Mouse (Mus musculus) neural tube, embryonic 13.5 days (tissue): ENCODE measurements around the gene Npat. TPM values are rescaled to one million over a fixed set of nuclear protein-coding genes. Genes with fewer than 3 reads are reported as not detected.

ENCODE experiments used
- ATAC-seq: fragments of 200-750 bp; cut with Nextera tagmentation; 2 replicates; pipeline ENCODE4 v1.8.0; 2017; ENCODE audit warnings: low read depth, mild to moderate bottlenecking, moderate TSS enrichment, moderate library complexity
- H3K27ac ChIP-seq: fragments of 300-500 bp; sonication (generic); replicated peaks from 2 replicates; pipeline ENCODE4 v1.5.1; 2015; ENCODE audit warnings: moderate library complexity, mild to moderate bottlenecking, inconsistent platforms
- H3K27me3 ChIP-seq: fragments of 300-500 bp; sonication (generic); 2 replicates; pipeline ENCODE4 v1.6.1; 2015; ENCODE audit warnings: mild to moderate bottlenecking, inconsistent platforms
- H3K36me3 ChIP-seq: fragments of 300-500 bp; sonication (generic); 2 replicates; pipeline ENCODE4 v1.6.1; 2015; ENCODE audit warnings: mild to moderate bottlenecking, inconsistent platforms
- H3K4me1 ChIP-seq: fragments of 300-500 bp; sonication (generic); replicated peaks from 2 replicates; pipeline ENCODE4 v1.6.1; 2015; ENCODE audit warnings: inconsistent platforms
- H3K4me2 ChIP-seq: fragments of 300-500 bp; sonication (generic); 2 replicates; pipeline ENCODE4 v1.6.1; 2015; ENCODE audit warnings: inconsistent platforms, mild to moderate bottlenecking, moderate library complexity
- H3K4me3 ChIP-seq: fragments of 300-500 bp; sonication (generic); 2 replicates; pipeline ENCODE4 v1.5.1; 2015; ENCODE audit warnings: mild to moderate bottlenecking, inconsistent platforms
- H3K9ac ChIP-seq: fragments of 300-500 bp; sonication (generic); 2 replicates; pipeline ENCODE4 v1.6.1; 2015; ENCODE audit warnings: moderate library complexity, mild to moderate bottlenecking, inconsistent platforms
- H3K9me3 ChIP-seq: fragments of 300-500 bp; sonication (generic); 2 replicates; pipeline ENCODE4 v1.6.1; 2016; ENCODE audit warnings: inconsistent platforms
- WGBS: fragments of 180-500 bp; shearing (Covaris S2); methylation state at CpG from one replicate; pipeline ENCODE4 v1.1.7; 2015; 5-methylcytosine and 5-hydroxymethylcytosine counted together
- polyA plus RNA-seq: library from polyadenylated mRNA; unstranded; fragments of >200 nt; fragmentation: Nextera tagmentation; extraction: Ambion mirVana; gene quantifications from 2 replicates; pipeline ENCODE4 v1.2.1, GENCODE M21; 2015

Npat gene
- polyA plus RNA-seq, 1 experiment from 2014 or later, result 12.2 TPM

DNA sequence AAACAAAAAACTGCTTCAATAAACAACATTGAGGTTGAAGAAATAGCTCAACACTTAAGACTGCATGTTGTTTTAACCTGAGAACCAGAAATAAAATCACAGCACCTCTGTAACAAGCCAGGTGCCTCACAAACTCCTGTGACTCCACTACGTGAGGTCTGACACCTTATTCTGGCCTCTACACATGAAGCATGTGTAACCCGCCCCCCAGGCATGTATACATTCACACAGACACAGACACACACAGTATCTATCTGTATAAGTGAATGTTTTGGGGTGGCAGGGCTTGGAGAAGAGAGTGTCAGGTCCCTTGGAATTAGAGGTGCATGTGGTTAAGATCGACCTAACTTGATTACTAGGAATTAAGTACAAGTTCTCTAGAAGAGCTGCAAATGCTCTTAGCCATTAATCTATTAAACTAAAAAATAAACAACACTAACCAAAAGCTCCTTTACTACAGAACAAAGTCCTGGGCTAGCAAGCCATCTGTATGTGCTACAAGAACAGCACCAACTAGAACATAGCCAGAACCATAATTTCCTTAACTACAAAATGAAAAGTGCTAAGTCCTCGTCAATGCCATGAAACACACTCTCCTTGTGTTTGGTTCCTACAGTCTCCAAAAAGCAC is 60.2 kb downstream of the Npat start:
- Histone ChIP-seq H3K4me2 (no peak overlapping the region), H3K4me3 (no peak overlapping the region), H3K4me1 (no peaks in the 10 kb centered on the region), H3K36me3 (peaks cover 27% of the 10 kb centered on the region), H3K27ac (no peak overlapping the region), H3K9me3 (no peaks in the 10 kb centered on the region), H3K27me3 (no peaks in the 10 kb centered on the region), H3K9ac (no peak overlapping the region)
- WGBS, result 91% methylated on average over 4 of the region's 4 CpGs
- no peak for ATAC-seq

DNA sequence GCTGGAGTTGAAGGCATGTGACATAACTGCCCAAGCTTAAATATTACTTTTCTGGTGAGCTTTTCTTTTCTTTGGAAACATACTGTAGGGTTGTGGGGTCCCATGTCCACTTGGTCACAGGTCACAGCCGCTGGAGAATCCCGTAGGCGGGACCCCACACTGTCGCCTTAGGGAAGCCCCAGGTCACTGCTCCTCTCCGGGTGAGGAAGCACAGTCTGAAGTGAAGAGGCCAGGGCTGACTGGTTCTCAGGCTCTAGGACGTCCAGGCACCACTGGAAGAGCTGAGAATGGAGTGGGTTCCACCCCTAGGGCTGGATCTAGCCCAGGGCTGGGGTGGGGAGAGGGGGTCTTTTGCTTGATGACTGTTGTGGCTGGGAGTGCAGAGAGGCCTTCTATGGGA is 61.8 kb downstream of the Npat start:
- Histone ChIP-seq H3K27me3 (no peaks in the 10 kb centered on the region), H3K4me3 (no peak overlapping the region), H3K36me3 (peaks cover 13% of the 10 kb centered on the region), H3K4me1 (0 out of 2 replicates have a peak, but pooled peaks cover 6% of the 10 kb centered on the region), H3K4me2 (no peak overlapping the region), H3K9ac (no peak overlapping the region), H3K9me3 (no peaks in the 10 kb centered on the region), H3K27ac (no peak overlapping the region)
- no peak for ATAC-seq
- 74% methylated on average over 6 of the region's 6 CpGs for WGBS

DNA sequence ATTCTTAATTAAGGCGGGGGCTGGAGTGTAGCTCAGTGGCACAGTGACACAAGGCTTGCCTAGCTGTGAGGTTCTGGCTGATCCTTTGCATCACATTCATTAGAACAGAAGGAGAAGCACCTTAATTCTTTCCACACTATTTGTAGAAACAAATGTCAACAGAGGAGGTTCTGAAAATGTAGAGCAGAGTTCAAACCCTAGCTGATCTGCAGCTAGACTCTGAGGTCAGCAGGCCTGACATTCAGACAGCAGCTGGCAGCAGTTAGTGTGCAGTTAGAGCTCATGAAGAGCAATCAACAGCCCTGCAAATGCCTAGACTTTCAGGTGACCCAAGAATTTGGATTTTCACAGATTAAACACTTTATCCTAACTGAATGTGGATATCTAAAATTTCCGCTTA is 64.7 kb downstream of the Npat start:
- H3K4me1 ChIP-seq, result 0 out of 2 replicates have a peak, but pooled peaks cover 10% of the 10 kb centered on the region
- no peak overlapping the region for H3K27ac ChIP-seq
- no peak for ATAC-seq
- H3K4me2 ChIP-seq, result no peak overlapping the region
- no peaks in the 10 kb centered on the region for H3K9me3 ChIP-seq
- H3K27me3 ChIP-seq, result no peaks in the 10 kb centered on the region
- WGBS, result 93% methylated on average over 2 of the region's 2 CpGs
- H3K4me3 ChIP-seq, result no peak overlapping the region
- H3K9ac ChIP-seq, result no peak overlapping the region
- 0 out of 2 replicates have a peak, but pooled peaks cover 3% of the 10 kb centered on the region for H3K36me3 ChIP-seq

DNA sequence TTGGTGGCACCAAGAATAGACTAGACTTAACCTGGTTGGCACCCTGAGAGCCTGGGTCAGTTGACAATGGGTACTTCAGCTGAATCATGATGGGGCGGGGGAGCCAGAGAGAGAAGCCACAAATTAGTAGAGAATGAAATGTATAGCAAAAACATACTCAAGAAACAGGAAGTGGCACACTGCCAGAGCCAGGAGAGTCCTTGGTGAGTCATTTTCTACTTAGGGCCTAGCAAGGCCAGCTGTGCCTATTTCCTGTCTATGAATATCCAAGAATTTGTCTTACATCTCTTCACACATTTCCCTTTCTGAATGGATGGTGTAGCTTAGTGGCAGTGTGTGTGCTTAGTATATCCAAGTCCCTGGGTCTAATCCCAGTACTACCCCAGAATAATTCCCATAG is 66.5 kb downstream of the Npat start:
- no peak overlapping the region for H3K4me2 ChIP-seq
- H3K9ac ChIP-seq, result no peak overlapping the region
- H3K4me3 ChIP-seq, result no peak overlapping the region
- no peaks in the 10 kb centered on the region for H3K9me3 ChIP-seq
- no peak for ATAC-seq
- WGBS, result 75% methylated on average over 1 of the region's 1 CpGs
- peaks cover 14% of the 10 kb centered on the region for H3K4me1 ChIP-seq
- no peaks in the 10 kb centered on the region for H3K27me3 ChIP-seq
- H3K36me3 ChIP-seq, result 0 out of 2 replicates have a peak, but pooled peaks cover 3% of the 10 kb centered on the region
- peak overlapping the region; percentile 38 for H3K27ac ChIP-seq

DNA sequence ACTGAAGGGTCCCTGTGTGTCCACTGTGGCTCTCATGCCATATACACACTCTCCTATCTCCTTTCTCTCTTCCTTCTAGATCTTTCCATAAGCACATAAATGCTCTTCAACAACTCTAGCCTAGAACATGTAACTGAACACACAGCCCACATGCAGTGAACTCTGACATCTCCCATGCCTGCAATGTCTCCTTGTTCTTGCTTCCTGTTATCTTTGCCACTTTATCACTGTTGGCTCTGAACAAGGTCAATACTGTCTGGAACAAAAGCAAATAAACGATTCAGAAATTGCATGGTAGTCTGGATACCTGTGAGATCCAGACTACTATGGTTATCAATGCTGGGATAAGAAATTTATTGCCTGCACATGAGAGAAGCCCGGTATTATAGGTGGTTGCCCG is 67.0 kb downstream of the Npat start:
- 0 out of 2 replicates have a peak, but pooled peaks cover 3% of the 10 kb centered on the region for H3K36me3 ChIP-seq
- H3K9me3 ChIP-seq, result no peaks in the 10 kb centered on the region
- peaks cover 18% of the 10 kb centered on the region for H3K4me1 ChIP-seq
- H3K27me3 ChIP-seq, result no peaks in the 10 kb centered on the region
- no peak overlapping the region for H3K4me3 ChIP-seq
- no peak for ATAC-seq
- no peak overlapping the region for H3K9ac ChIP-seq
- H3K27ac ChIP-seq, result peak overlapping the region; percentile 38
- no peak overlapping the region for H3K4me2 ChIP-seq
- WGBS, result 89% methylated on average over 3 of the region's 3 CpGs

DNA sequence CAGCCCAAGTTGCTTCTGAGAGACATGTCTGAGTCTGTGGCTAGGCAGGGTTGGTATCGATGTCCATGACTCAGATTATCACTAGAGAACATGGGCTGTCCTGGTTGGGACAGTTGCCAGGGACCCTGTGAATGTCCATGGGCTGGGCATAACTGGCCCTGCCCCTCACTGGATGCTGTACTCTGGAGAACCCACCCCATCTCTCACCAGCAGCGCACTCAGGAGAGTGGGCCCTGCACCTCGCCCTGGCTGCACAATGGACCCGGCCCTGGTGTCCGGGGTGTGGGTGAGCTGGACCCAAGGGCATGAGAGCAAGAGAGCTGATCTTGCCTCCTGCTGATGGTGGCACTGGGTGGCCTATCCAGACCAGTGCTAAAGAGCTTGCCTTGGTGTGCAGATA is 68.1 kb downstream of the Npat start:
- H3K36me3 ChIP-seq, result 0 out of 2 replicates have a peak, but pooled peaks cover 3% of the 10 kb centered on the region
- peaks cover 27% of the 10 kb centered on the region for H3K4me1 ChIP-seq
- H3K9ac ChIP-seq, result no peak overlapping the region
- WGBS, result 95% methylated on average over 5 of the region's 5 CpGs
- H3K27ac ChIP-seq, result no peak overlapping the region
- no peaks in the 10 kb centered on the region for H3K27me3 ChIP-seq
- no peaks in the 10 kb centered on the region for H3K9me3 ChIP-seq
- no peak overlapping the region for H3K4me2 ChIP-seq
- no peak for ATAC-seq
- H3K4me3 ChIP-seq, result no peak overlapping the region

DNA sequence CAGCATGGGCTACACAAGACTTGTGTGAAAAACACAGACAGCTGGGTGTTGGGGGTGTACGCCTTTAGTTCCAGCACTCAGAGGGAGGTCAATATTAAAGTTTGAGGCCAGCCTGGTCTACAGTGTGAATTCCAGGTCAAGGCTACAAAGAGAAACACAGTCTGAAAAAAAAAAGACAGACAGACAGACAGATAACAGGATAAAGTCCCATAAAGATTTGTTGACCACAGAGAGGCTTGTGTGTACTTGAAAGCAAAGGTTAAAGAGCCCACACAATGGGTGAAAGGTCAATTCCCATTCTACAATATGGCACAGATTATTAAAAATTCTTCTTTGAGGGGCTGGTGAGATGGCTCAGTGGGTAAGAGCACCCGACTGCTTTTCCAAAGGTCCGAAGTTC is 70.3 kb downstream of the Npat start:
- no peak overlapping the region for H3K4me3 ChIP-seq
- WGBS, result 86% methylated on average over 3 of the region's 3 CpGs

DNA sequence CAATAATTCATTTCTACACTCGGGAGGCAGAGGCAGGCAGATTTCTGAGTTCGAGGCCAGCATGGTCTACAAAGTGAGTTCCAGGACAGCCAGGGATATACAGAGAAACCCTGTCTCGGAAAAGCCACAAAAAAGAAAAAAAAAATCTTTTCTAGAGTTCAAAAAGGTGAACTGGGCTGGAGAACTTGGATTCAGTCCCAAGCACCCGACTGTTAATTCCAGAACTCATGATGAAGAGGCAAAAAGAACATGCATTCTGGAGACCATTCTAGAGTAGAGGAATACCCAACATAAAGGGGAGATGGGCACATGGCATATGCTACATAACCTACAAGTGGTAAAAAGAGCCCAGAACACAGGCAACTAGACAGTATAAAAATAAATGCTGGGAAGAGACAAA is 71.0 kb downstream of the Npat start:
- no peak for ATAC-seq
- Histone ChIP-seq H3K36me3 (0 out of 2 replicates have a peak, but pooled peaks cover 3% of the 10 kb centered on the region), H3K27me3 (no peaks in the 10 kb centered on the region), H3K4me1 (peaks cover 27% of the 10 kb centered on the region), H3K4me3 (no peak overlapping the region), H3K9ac (no peak overlapping the region), H3K4me2 (no peak overlapping the region), H3K27ac (no peak overlapping the region), H3K9me3 (no peaks in the 10 kb centered on the region)
- 93% methylated on average over 4 of the region's 4 CpGs for WGBS

More for the DNA sequence above, 70.3 kb downstream of the Npat start:
- Histone ChIP-seq H3K27me3 (no peaks in the 10 kb centered on the region), H3K4me1 (peaks cover 27% of the 10 kb centered on the region), H3K9ac (no peak overlapping the region), H3K27ac (no peak overlapping the region), H3K4me2 (no peak overlapping the region), H3K9me3 (no peaks in the 10 kb centered on the region), H3K36me3 (0 out of 2 replicates have a peak, but pooled peaks cover 3% of the 10 kb centered on the region)
- ATAC-seq, result no peak

DNA sequence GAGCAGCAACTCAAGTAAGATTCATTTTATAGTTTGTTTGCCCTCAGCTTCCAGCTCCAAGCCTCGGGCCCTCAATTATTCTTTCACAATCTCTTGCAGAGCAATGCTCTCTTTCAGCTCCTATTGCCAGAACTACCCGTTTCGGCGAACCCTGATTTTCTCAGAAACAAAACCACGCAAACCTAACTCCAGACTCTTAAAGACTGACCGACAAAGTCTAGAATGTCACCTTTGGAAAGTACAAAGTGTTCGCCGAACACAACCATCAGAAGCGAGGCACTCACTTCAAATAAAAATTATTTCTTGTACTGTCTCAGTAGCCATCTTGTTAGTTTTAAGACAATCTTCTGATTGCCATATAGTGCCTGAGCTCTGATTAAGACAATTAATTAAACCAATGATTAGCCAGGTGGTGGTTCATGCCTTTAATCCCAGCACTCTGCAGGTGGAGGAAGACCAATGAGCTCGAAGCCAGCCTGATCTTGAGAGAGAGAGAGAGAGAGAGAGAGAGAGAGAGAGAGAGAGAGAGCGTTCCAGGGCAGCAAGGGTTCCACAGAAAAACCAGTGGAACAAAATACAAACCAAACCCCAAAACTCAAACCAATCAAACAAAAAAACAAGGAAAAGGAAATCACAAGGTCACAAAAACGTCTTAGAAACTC is 72.6 kb downstream of the Npat start:
- ATAC-seq, result no peak; the same call in 1 of the 2 replicates
- Histone ChIP-seq H3K27me3 (no peaks in the 10 kb centered on the region), H3K4me2 (peak overlapping the region; percentile 82), H3K4me3 (peak overlapping the region; percentile 73), H3K36me3 (peaks cover 8% of the 10 kb centered on the region; the same call in 1 of the 2 replicates), H3K9me3 (no peaks in the 10 kb centered on the region), H3K9ac (peak overlapping the region; percentile 91), H3K27ac (peak overlapping the region; percentile 84; the same call in 1 of the 2 replicates), H3K4me1 (peaks cover 17% of the 10 kb centered on the region)
- WGBS, result 76% methylated on average over 12 of the region's 12 CpGs

DNA sequence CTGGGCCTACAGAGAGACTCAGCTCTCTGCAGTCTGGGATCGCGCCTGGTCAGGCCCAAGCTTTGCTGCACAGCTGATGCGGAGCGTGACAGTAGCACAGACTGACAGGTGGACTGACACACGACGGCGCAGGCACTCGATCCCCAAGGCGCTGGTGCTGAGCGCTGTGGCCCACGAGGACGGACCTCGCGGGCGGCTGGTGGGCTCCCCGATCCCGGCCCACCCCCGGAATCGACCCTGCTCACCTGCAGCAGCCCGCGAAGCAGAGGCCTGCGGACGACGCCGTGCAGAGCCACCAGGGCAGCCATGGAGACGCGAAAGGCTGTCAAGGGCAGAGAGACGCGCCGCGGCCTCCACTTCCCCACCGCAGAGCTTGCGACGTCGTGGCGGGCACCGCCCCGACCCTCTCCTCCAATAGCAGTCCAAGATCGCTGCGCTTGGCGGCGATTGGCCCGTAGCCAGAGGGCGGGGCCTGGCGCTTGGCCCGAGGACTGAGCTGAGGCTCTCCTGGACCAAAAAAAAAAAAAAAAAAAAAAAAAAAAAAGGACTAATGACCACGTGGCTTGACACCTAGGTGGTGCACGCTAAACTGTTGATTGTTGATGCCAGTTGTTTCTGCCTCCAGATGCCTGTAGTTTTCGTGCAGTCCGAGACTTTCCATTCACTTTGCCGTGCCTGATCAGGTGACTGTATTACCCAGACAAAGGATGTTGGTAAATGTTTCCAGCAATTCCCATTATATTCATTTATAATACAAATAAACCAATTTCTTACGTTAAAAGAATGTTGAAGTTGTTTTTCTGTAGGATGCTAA is 73.3 kb downstream of the Npat start, which contains the start of gene Acat1:
Gene Acat1 (minus strand): TSS at position 415 of the 814 bp plus-strand sequence.
- Histone ChIP-seq H3K36me3 (peaks cover 15% of the 10 kb centered on the region), H3K27me3 (no peaks in the 10 kb centered on the region), H3K4me2 (peak within 1 kb of the TSS; percentile 82), H3K4me1 (peaks cover 17% of the 10 kb centered on the region), H3K27ac (peak within 1 kb of the TSS; percentile 84), H3K9me3 (no peaks in the 10 kb centered on the region), H3K4me3 (peak within 1 kb of the TSS; percentile 73), H3K9ac (peak within 1 kb of the TSS; percentile 91)
- WGBS, result 5% methylated on average over 52 of the region's 52 CpGs
- ATAC-seq, result peak; percentile 99

DNA sequence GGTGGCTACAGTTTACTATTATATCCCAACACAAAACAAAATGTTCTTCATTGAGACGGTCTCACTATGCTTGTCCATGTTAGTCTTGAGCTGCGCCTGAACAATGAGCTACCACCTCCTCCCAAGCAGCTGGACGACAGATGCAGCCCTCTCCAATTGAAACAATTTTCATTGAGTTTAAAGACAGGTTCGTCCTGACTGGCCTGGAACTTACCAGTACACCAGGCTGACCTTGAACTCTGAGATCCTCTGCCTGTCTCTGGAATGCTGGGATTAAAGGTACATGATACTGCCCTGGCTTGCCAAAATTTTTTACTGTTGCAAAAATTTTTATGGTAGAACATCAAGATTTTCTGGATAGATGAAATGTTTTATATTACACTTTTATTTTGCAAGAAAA is 77.4 kb downstream of the Npat start:
- no peak for ATAC-seq
- no peaks in the 10 kb centered on the region for H3K27me3 ChIP-seq
- H3K36me3 ChIP-seq, result peaks cover 42% of the 10 kb centered on the region
- no peak overlapping the region for H3K9ac ChIP-seq
- peaks cover 4% of the 10 kb centered on the region for H3K4me1 ChIP-seq
- no peak overlapping the region for H3K4me3 ChIP-seq
- no peak overlapping the region for H3K27ac ChIP-seq
- no peak overlapping the region for H3K4me2 ChIP-seq
- no peaks in the 10 kb centered on the region for H3K9me3 ChIP-seq
- 88% methylated on average over 4 of the region's 4 CpGs for WGBS

DNA sequence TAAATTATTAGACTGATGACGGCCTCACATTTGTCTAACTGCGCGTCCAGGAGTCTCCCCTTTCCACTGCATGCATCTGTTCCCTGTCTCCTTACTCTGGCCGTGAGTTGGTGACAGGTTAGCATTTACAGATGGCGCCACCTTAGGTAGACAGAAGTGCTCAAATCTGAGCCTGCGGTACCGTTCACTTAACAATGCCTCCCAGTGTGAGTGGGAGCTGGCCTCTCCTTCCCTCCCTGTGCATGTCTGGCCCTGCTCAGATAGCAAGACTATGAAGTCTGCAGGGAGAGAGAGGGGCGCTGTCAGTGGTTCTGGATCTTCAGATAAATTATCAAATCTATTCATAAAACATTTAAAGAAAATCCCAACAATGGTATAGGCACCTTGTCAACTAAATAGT is 78.4 kb downstream of the Npat start:
- Histone ChIP-seq H3K36me3 (peaks cover 51% of the 10 kb centered on the region), H3K27ac (no peak overlapping the region), H3K4me2 (no peak overlapping the region), H3K4me1 (no peaks in the 10 kb centered on the region), H3K27me3 (no peaks in the 10 kb centered on the region), H3K9ac (no peak overlapping the region), H3K4me3 (no peak overlapping the region), H3K9me3 (no peaks in the 10 kb centered on the region)
- no peak for ATAC-seq
- WGBS, result 84% methylated on average over 8 of the region's 8 CpGs
